Mouse (Mus musculus): ENCODE results near the gene Asic1. TPM values are rescaled to one million over a fixed set of nuclear protein-coding genes. Genes with fewer than 3 reads are reported as not detected.

Gene Asic1
- polyA plus RNA-seq, 1 experiment from 2014 or later = 0.83 TPM

- H3K4me1 ChIP-seq (ENCODE audit: insufficient read depth) = peaks cover 2% of the 10 kb centered on the region; the same call in 1 of the 2 replicates
Observed at GRCm38 (mm10) chr15:99643832-99644231, 26.3 kb upstream of the Asic1 start.

GRCm38 (mm10) chr15:99644776-99645175, 25.4 kb upstream of the Asic1 start:
- no peak overlapping the region for H3K4me3 ChIP-seq (ENCODE audit: low read depth, low read length)

More at GRCm38 (mm10) chr15:99643832-99644231, 26.3 kb upstream of the Asic1 start:
- H3K9me3 ChIP-seq (ENCODE audit: low read depth, low read length) = no peaks in the 10 kb centered on the region
- H3K27ac ChIP-seq (ENCODE audit: low read depth) = no peak overlapping the region
- H3K36me3 ChIP-seq (ENCODE audit: insufficient read depth) = peaks cover 36% of the 10 kb centered on the region
- no peak overlapping the region for H3K9ac ChIP-seq
- H3K4me3 ChIP-seq (ENCODE audit: low read depth, low read length) = no peak overlapping the region
- no peak overlapping the region for H3K4me2 ChIP-seq
- no peak for TF ChIP-seq CTCF (IDR thresholded peaks at IDR 0.05; ENCODE audit: low read depth)
- WGBS = 73% methylated on average over 10 of the region's 10 CpGs
- H3K27me3 ChIP-seq (ENCODE audit: insufficient read depth, low read length) = no peaks in the 10 kb centered on the region
- DNase-seq (no peak), ATAC-seq (ENCODE audit: insufficient read depth) (no peak)

DNA sequence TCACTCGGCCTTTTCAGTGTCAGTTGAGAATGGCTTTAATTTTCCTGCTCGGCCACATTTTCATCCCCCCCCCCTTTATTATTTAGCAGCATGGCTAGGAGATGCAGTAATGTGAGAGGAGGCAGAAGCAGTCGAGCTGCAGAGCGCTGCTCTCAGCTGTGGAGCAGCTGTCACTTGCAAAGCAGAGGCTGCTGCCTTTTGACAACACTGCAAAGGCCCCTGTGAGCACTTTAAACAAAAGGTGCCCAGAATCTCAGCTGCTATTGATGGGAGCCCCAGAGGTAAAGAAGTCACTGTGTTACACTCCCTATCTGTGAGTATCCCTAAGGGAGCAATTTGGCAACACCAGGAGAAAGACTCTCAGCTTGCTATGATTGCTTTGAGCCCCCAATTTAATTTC, 21.8 kb upstream of the Asic1 start:
- H3K4me2 ChIP-seq = 0 out of 2 replicates have a peak overlapping the region, but pooled peaks have one; percentile 19
- no peak overlapping the region for H3K4me3 ChIP-seq (ENCODE audit: low read depth, low read length)
- H3K9me3 ChIP-seq (ENCODE audit: low read depth, low read length) = no peaks in the 10 kb centered on the region
- H3K27me3 ChIP-seq (ENCODE audit: insufficient read depth, low read length) = no peaks in the 10 kb centered on the region
- DNase-seq (no peak), ATAC-seq (ENCODE audit: insufficient read depth) (no peak)
- TF ChIP-seq CTCF (IDR thresholded peaks at IDR 0.05; ENCODE audit: low read depth) = no peak
- H3K9ac ChIP-seq = no peak overlapping the region
- H3K36me3 ChIP-seq (ENCODE audit: insufficient read depth) = no peaks in the 10 kb centered on the region
- no peak overlapping the region for H3K27ac ChIP-seq (ENCODE audit: low read depth)
- WGBS = 25% methylated on average over 4 of the region's 4 CpGs
- peaks cover 17% of the 10 kb centered on the region for H3K4me1 ChIP-seq (ENCODE audit: insufficient read depth)

More at GRCm38 (mm10) chr15:99644776-99645175, 25.4 kb upstream of the Asic1 start:
- 61% methylated on average over 7 of the region's 7 CpGs for WGBS
- peaks cover 27% of the 10 kb centered on the region for H3K36me3 ChIP-seq (ENCODE audit: insufficient read depth)
- H3K4me1 ChIP-seq (ENCODE audit: insufficient read depth) = peaks cover 10% of the 10 kb centered on the region; the same call in 1 of the 2 replicates
- no peak for ATAC-seq (ENCODE audit: insufficient read depth)
- no peak for TF ChIP-seq CTCF (IDR thresholded peaks at IDR 0.05; ENCODE audit: low read depth)
- H3K27me3 ChIP-seq (ENCODE audit: insufficient read depth, low read length) = no peaks in the 10 kb centered on the region
- H3K9me3 ChIP-seq (ENCODE audit: low read depth, low read length) = no peaks in the 10 kb centered on the region
- no peak overlapping the region for H3K27ac ChIP-seq (ENCODE audit: low read depth)
- no peak for DNase-seq
- no peak overlapping the region for H3K9ac ChIP-seq
- no peak overlapping the region for H3K4me2 ChIP-seq

- H3K36me3 ChIP-seq (ENCODE audit: insufficient read depth) = no peaks in the 10 kb centered on the region
- H3K4me3 ChIP-seq (ENCODE audit: low read depth, low read length) = peak overlapping the region; percentile 95
- H3K4me1 ChIP-seq (ENCODE audit: insufficient read depth) = peaks cover 17% of the 10 kb centered on the region
- TF ChIP-seq CTCF (IDR thresholded peaks at IDR 0.05; ENCODE audit: low read depth) = no peak
- peaks cover 8% of the 10 kb centered on the region for H3K27me3 ChIP-seq (ENCODE audit: insufficient read depth, low read length)
- peak overlapping the region; percentile 62 for H3K4me2 ChIP-seq
- DNase-seq = peak; percentile 31
- peak overlapping the region; percentile 85 for H3K9ac ChIP-seq
- ATAC-seq (ENCODE audit: insufficient read depth) = no peak
- no peak overlapping the region for H3K27ac ChIP-seq (ENCODE audit: low read depth)
- WGBS = 16% methylated on average over 6 of the region's 6 CpGs
- no peaks in the 10 kb centered on the region for H3K9me3 ChIP-seq (ENCODE audit: low read depth, low read length)
Observed at GRCm38 (mm10) chr15:99649067-99649761, 21.0 kb upstream of the Asic1 start.

GRCm38 (mm10) chr15:99650304-99650703, 19.9 kb upstream of the Asic1 start:
- H3K4me1 ChIP-seq (ENCODE audit: insufficient read depth) = peaks cover 17% of the 10 kb centered on the region
- H3K9me3 ChIP-seq (ENCODE audit: low read depth, low read length) = no peaks in the 10 kb centered on the region
- no peak for DNase-seq
- no peak overlapping the region for H3K27ac ChIP-seq (ENCODE audit: low read depth)
- H3K36me3 ChIP-seq (ENCODE audit: insufficient read depth) = no peaks in the 10 kb centered on the region
- WGBS = 37% methylated on average over 2 of the region's 2 CpGs
- ATAC-seq (ENCODE audit: insufficient read depth) = no peak
- peak overlapping the region; percentile 95 for H3K4me3 ChIP-seq (ENCODE audit: low read depth, low read length)
- peak overlapping the region; percentile 62 for H3K4me2 ChIP-seq
- peaks cover 19% of the 10 kb centered on the region for H3K27me3 ChIP-seq (ENCODE audit: insufficient read depth, low read length)
- TF ChIP-seq CTCF (IDR thresholded peaks at IDR 0.05; ENCODE audit: low read depth) = no peak
- H3K9ac ChIP-seq = peak overlapping the region; percentile 85

- H3K4me3 ChIP-seq (ENCODE audit: low read depth, low read length) = peak within 1 kb of the TSS; percentile 95
- DNase-seq = peak; percentile 99
- no peak for TF ChIP-seq CTCF (IDR thresholded peaks at IDR 0.05; ENCODE audit: low read depth)
- peak within 1 kb of the TSS; percentile 62 for H3K4me2 ChIP-seq
- peak within 1 kb of the TSS; percentile 85 for H3K9ac ChIP-seq
- ATAC-seq (ENCODE audit: insufficient read depth) = peak; percentile 97
- H3K36me3 ChIP-seq (ENCODE audit: insufficient read depth) = no peaks in the 10 kb centered on the region
- WGBS = under 1% methylated on average over 58 of the region's 68 CpGs
- H3K4me1 ChIP-seq (ENCODE audit: insufficient read depth) = peaks cover 17% of the 10 kb centered on the region
- H3K27ac ChIP-seq (ENCODE audit: low read depth) = peak within 1 kb of the TSS; percentile 52; the same call in 1 of the 2 replicates
- H3K27me3 ChIP-seq (ENCODE audit: insufficient read depth, low read length) = peaks cover 19% of the 10 kb centered on the region
- no peaks in the 10 kb centered on the region for H3K9me3 ChIP-seq (ENCODE audit: low read depth, low read length)
Observed at GRCm38 (mm10) chr15:99651163-99651872, 18.9 kb upstream of the Asic1 start, which contains the start of gene Racgap1. Gene Racgap1, minus strand, starts transcription at chr15:99651656.
